Mouse (Mus musculus) liver, adult 2 months (tissue): ENCODE measurements around the gene Gm10382. TPM values are rescaled to one million over a fixed set of nuclear protein-coding genes. Genes with fewer than 3 reads are reported as not detected.

Experiments used
- DNase-seq: peaks from one replicate; pipeline ENCODE4 v3.0.0-alpha.2; 2011; ENCODE audit warnings: low read depth, low spot score; ENCODE audit errors: extremely low read depth
- H3K27ac ChIP-seq: fragments of 200-500 bp; replicated peaks from 2 replicates; pipeline ENCODE4 v1.5.1; 2012; ENCODE audit warnings: low read depth, mild to moderate bottlenecking, control low read depth, inconsistent platforms, low read length; ENCODE audit not compliant: insufficient read depth
- H3K27me3 ChIP-seq: fragments of 200-500 bp; 2 replicates; pipeline ENCODE4 v1.6.1; 2012; ENCODE audit warnings: mild to moderate bottlenecking, moderate library complexity, low read length, inconsistent platforms; ENCODE audit not compliant: control insufficient read depth, insufficient read depth
- H3K36me3 ChIP-seq: fragments of 200-500 bp; 2 replicates; pipeline ENCODE4 v1.6.1; 2012; ENCODE audit warnings: low read length, inconsistent platforms; ENCODE audit not compliant: control insufficient read depth, insufficient read depth
- H3K4me1 ChIP-seq: fragments of 200-500 bp; 2 replicates; pipeline ENCODE4 v1.6.1; 2011; ENCODE audit warnings: low read length; ENCODE audit not compliant: control insufficient read depth, insufficient read depth
- H3K4me3 ChIP-seq: fragments of 200-500 bp; 2 replicates; pipeline ENCODE4 v1.5.1; 2011; ENCODE audit warnings: low read depth, mild to moderate bottlenecking, control low read depth, low read length, moderate library complexity; ENCODE audit not compliant: insufficient read depth
- H3K79me2 ChIP-seq: fragments of 200-500 bp; 2 replicates; pipeline ENCODE4 v1.6.1; 2012; ENCODE audit warnings: inconsistent platforms, mild to moderate bottlenecking, low read length, moderate library complexity; ENCODE audit not compliant: control insufficient read depth, insufficient read depth
- H3K9ac ChIP-seq: fragments of 200-500 bp; 2 replicates; pipeline ENCODE4 v1.6.1; 2012; ENCODE audit warnings: low read depth, mild to moderate bottlenecking, control low read depth, inconsistent platforms, low read length
- CTCF ChIP-seq: fragments of 200-500 bp; IDR thresholded peaks from 2 replicates; pipeline ENCODE4 v1.5.1; 2011; ENCODE audit warnings: low read depth, low read length, control low read depth
- POLR2A ChIP-seq: fragments of 200-500 bp; IDR thresholded peaks from 2 replicates; pipeline ENCODE4 v1.6.1; 2011; ENCODE audit warnings: low read length, control low read depth; ENCODE audit not compliant: insufficient read depth; ENCODE audit errors: extremely low read depth
- WGBS: fragments of 180-500 bp; shearing (Covaris S2); methylation state at CpG from one replicate; pipeline ENCODE4 v1.1.7; 2018; 5-methylcytosine and 5-hydroxymethylcytosine counted together
- polyA plus RNA-seq: library from polyadenylated mRNA; depleted of rRNA; stranded (reverse); fragments of >200 nt; gene quantifications from 2 replicates; pipeline ENCODE4 v1.2.3, GENCODE M21; 2012
- total RNA-seq: library from RNA; depleted of rRNA; stranded (reverse); fragments of >200 nt; gene quantifications from 2 replicates; pipeline ENCODE4 v1.2.3, GENCODE M21; 2014

The Gm10382 gene
- total and polyA plus RNA-seq, 2 experiments, result 0.24 TPM; not detected in 1

GRCm38 (mm10) chr5:125402991-125403390 lies 13.9 kb downstream of the Gm10382 start:
- peak overlapping the region; percentile 65 for H3K4me3 ChIP-seq
- no peaks in the 10 kb centered on the region for H3K27me3 ChIP-seq
- peak overlapping the region; percentile 97 for H3K27ac ChIP-seq
- H3K79me2 ChIP-seq, result no peaks in the 10 kb centered on the region
- DNase-seq, result no peak
- TF ChIP-seq POLR2A (no peak), CTCF (no peak)
- H3K4me1 ChIP-seq, result peaks cover 14% of the 10 kb centered on the region
- H3K9ac ChIP-seq, result peak overlapping the region; percentile 58
- H3K36me3 ChIP-seq, result no peaks in the 10 kb centered on the region
- WGBS, result 34% methylated on average over 6 of the region's 6 CpGs

- Histone ChIP-seq H3K4me3 (peak overlapping the region; percentile 34), H3K4me1 (peaks cover 14% of the 10 kb centered on the region), H3K27me3 (no peaks in the 10 kb centered on the region), H3K36me3 (no peaks in the 10 kb centered on the region), H3K9ac (peak overlapping the region; percentile 19), H3K79me2 (no peaks in the 10 kb centered on the region), H3K27ac (peak overlapping the region; percentile 97)
- TF ChIP-seq CTCF (no peak), POLR2A (no peak)
- 17% methylated on average over 31 of the region's 31 CpGs for WGBS
- peak; percentile 83 for DNase-seq
Observed at GRCm38 (mm10) chr5:125403481-125404465, 14.7 kb downstream of the Gm10382 start.

GRCm38 (mm10) chr5:125404536-125404902 lies 15.4 kb downstream of the Gm10382 start:
- peak overlapping the region; percentile 56 for H3K9ac ChIP-seq
- no peaks in the 10 kb centered on the region for H3K79me2 ChIP-seq
- 9% methylated on average over 7 of the region's 7 CpGs for WGBS
- no peaks in the 10 kb centered on the region for H3K36me3 ChIP-seq
- H3K4me1 ChIP-seq, result peaks cover 14% of the 10 kb centered on the region
- H3K27me3 ChIP-seq, result no peaks in the 10 kb centered on the region
- DNase-seq, result no peak
- H3K4me3 ChIP-seq, result peak overlapping the region; percentile 49
- TF ChIP-seq CTCF (no peak), POLR2A (no peak)
- peak overlapping the region; percentile 77 for H3K27ac ChIP-seq

GRCm38 (mm10) chr5:125404903-125405545 lies 15.9 kb downstream of the Gm10382 start:
- Histone ChIP-seq H3K79me2 (no peaks in the 10 kb centered on the region), H3K4me3 (peak overlapping the region; percentile 49), H3K27ac (peak overlapping the region; percentile 77), H3K36me3 (no peaks in the 10 kb centered on the region), H3K27me3 (no peaks in the 10 kb centered on the region), H3K4me1 (peaks cover 15% of the 10 kb centered on the region), H3K9ac (peak overlapping the region; percentile 56)
- TF ChIP-seq POLR2A, result no peak
- no peak for TF ChIP-seq CTCF
- peak; percentile 79 for DNase-seq
- WGBS, result under 1% methylated on average over 28 of the region's 28 CpGs

GRCm38 (mm10) chr5:125405546-125406248 lies 16.6 kb downstream of the Gm10382 start:
- peak overlapping the region; percentile 49 for H3K4me3 ChIP-seq
- peak overlapping the region; percentile 77 for H3K27ac ChIP-seq
- no peaks in the 10 kb centered on the region for H3K79me2 ChIP-seq
- DNase-seq, result peak; percentile 74
- no peaks in the 10 kb centered on the region for H3K36me3 ChIP-seq
- H3K9ac ChIP-seq, result peak overlapping the region; percentile 58
- WGBS, result under 1% methylated on average over 31 of the region's 31 CpGs
- H3K4me1 ChIP-seq, result peaks cover 15% of the 10 kb centered on the region
- no peak for TF ChIP-seq CTCF
- no peak for TF ChIP-seq POLR2A
- H3K27me3 ChIP-seq, result no peaks in the 10 kb centered on the region
